Mouse (Mus musculus): ENCODE data around the gene Cep152.

- TF ChIP-seq POLR2A (IDR thresholded peaks at IDR 0.05; ENCODE audit: control insufficient read depth, low read depth, low read length) (no peak), CTCF (IDR thresholded peaks at IDR 0.05; ENCODE audit: control insufficient read depth, insufficient read depth, insufficient replicate concordance, low read depth, low read length) (no peak)
Measured at GRCm38 (mm10) chr2:125598958-125599357, 26.0 kb downstream of the Cep152 start.
